ENCODE assay signal across 8 mouse cellular contexts in the genomic region with DNA sequence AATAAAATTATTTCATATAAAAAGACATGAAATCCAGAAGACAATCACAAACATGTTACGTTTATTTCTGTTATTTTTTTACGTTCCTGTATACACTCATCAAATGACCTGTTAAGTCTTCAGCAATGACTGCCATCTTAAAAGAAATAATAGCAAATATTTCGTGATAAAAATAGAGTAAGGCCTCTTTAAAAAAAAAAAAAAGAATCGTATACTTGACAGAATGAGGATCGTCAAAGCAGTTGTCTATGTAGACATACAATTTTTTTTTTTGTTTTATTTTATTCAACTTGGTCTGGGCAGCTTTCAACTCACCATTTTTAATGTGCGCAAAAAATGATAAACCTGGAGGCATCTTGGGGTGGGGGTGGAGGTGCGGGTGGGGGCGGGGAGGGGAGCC. TPM values are rescaled to one million over a fixed set of nuclear protein-coding genes. Genes with fewer than 3 reads are reported as not detected.
DNase-seq lines count a peak whose midpoint lies in the region; ATAC-seq and TF ChIP-seq lines count a peak whose summit lies in the region.

No protein-coding gene starts in this region.

- H3K79me2 ChIP-seq in liver, adult 2 months (ENCODE audit: control insufficient read depth, insufficient read depth, low read length), result peaks cover 5% of the 10 kb centered on the region; the same call in 1 of the 2 replicates
- H3K79me2 ChIP-seq in myocyte (ENCODE audit: control insufficient read depth, insufficient read depth), result peaks cover 51% of the 10 kb centered on the region

- no peaks in the 10 kb centered on the region for H3K27me3 ChIP-seq in liver, adult 2 months (ENCODE audit: control insufficient read depth, insufficient read depth, low read length)
- no peaks in the 10 kb centered on the region for H3K27me3 ChIP-seq in embryonic facial prominence, embryonic 11.5 days (ENCODE audit: control insufficient read depth, insufficient read depth, low read length)
- H3K27me3 ChIP-seq in intestine, embryonic 14.5 days (replicated peaks; ENCODE audit: control insufficient read depth, insufficient read depth, low read length), result no peaks in the 10 kb centered on the region
- H3K27me3 ChIP-seq in myocyte (ENCODE audit: control insufficient read depth, insufficient read depth, insufficient read length), result no peaks in the 10 kb centered on the region

- H3K4me1 ChIP-seq in liver, adult 2 months (ENCODE audit: control insufficient read depth, insufficient read depth, low read length), result peaks cover 4% of the 10 kb centered on the region
- H3K4me1 ChIP-seq in embryonic facial prominence, embryonic 11.5 days (ENCODE audit: control insufficient read depth, insufficient read depth, low read length), result no peaks in the 10 kb centered on the region
- no peaks in the 10 kb centered on the region; the same call in 1 of the 2 replicates for H3K4me1 ChIP-seq in intestine, embryonic 14.5 days (replicated peaks; ENCODE audit: control insufficient read depth, insufficient read depth, low read length)

- H3ac ChIP-seq in myocyte (ENCODE audit: control insufficient read depth, insufficient read length), result peak overlapping the region; percentile 85

- H3K4me2 ChIP-seq in embryonic facial prominence, embryonic 11.5 days (ENCODE audit: low read depth, low read length), result peak overlapping the region; percentile 60
- H3K4me2 ChIP-seq in intestine, embryonic 14.5 days (ENCODE audit: low read length), result peak overlapping the region; percentile 53
- peak overlapping the region; percentile 93 for H3K4me2 ChIP-seq in myocyte (ENCODE audit: low read depth)

- TF ChIP-seq POLR2A in liver, adult 2 months (IDR thresholded peaks at IDR 0.05; ENCODE audit: extremely low read depth, insufficient read depth, low read length), result no peak
- no peak for TF ChIP-seq POLR2A in myocyte (IDR thresholded peaks at IDR 0.05; ENCODE audit: insufficient read length, low read depth)

- no peak for TF ChIP-seq CTCF in liver, adult 2 months (IDR thresholded peaks at IDR 0.05; ENCODE audit: low read depth, low read length)

- H3K27ac ChIP-seq in liver, adult 2 months (replicated peaks; ENCODE audit: insufficient read depth, low read depth, low read length), result peak overlapping the region; percentile 95; the same call in 1 of the 2 replicates
- H3K27ac ChIP-seq in embryonic facial prominence, embryonic 11.5 days (replicated peaks; ENCODE audit: low read depth, low read length), result peak overlapping the region; percentile 95; the same call in 1 of the 2 replicates
- H3K27ac ChIP-seq in intestine, embryonic 14.5 days (ENCODE audit: low read depth), result peak overlapping the region; percentile 96

- WGBS in liver, adult 2 months, result 15% methylated on average over 8 of the region's 8 CpGs
- 22% methylated on average over 8 of the region's 8 CpGs for WGBS in embryonic facial prominence, embryonic 11.5 days
- 19% methylated on average over 8 of the region's 8 CpGs for WGBS in intestine, embryonic 14.5 days

- peak overlapping the region; percentile 98 for H3K4me3 ChIP-seq in liver, adult 2 months (ENCODE audit: insufficient read depth, low read depth, low read length)
- H3K4me3 ChIP-seq in embryonic facial prominence, embryonic 11.5 days (ENCODE audit: low read depth, low read length), result peak overlapping the region; percentile 96
- H3K4me3 ChIP-seq in intestine, embryonic 14.5 days (ENCODE audit: low read depth, low read length), result peak overlapping the region; percentile 94
- peak overlapping the region; percentile 45 for H3K4me3 ChIP-seq in myocyte

- peak overlapping the region; percentile 99 for H3K9ac ChIP-seq in liver, adult 2 months (ENCODE audit: low read depth, low read length)
- H3K9ac ChIP-seq in embryonic facial prominence, embryonic 11.5 days (replicated peaks; ENCODE audit: low read length), result peak overlapping the region; percentile 93
- peak overlapping the region; percentile 92 for H3K9ac ChIP-seq in intestine, embryonic 14.5 days (ENCODE audit: low read length)

- H3K9me3 ChIP-seq in embryonic facial prominence, embryonic 11.5 days (replicated peaks; ENCODE audit: control insufficient read depth, low read length), result no peaks in the 10 kb centered on the region
- H3K9me3 ChIP-seq in intestine, embryonic 14.5 days (ENCODE audit: control insufficient read depth, low read length), result no peaks in the 10 kb centered on the region

- no peak for ATAC-seq in embryonic facial prominence, embryonic 11.5 days (replicated peaks; ENCODE audit: insufficient number of reproducible peaks, low FRiP score, low TSS enrichment, low read depth)
- no peak for ATAC-seq in intestine, embryonic 14.5 days (replicated peaks; ENCODE audit: low FRiP score, low TSS enrichment, low read depth)

- no peak for DNase-seq in liver, adult 2 months (ENCODE audit: extremely low read depth, low read depth, low spot score)
- DNase-seq in liver, result no peak
- no peak for DNase-seq in embryonic facial prominence, embryonic 11.5 days (ENCODE audit: low spot score)
- no peak for DNase-seq in intestine, embryonic 14.5 days (ENCODE audit: low spot score)
- no peak for DNase-seq in adipocyte (ENCODE audit: low spot score)
- no peak for DNase-seq in frontal cortex, postnatal 36 days (ENCODE audit: low spot score in 2 of 2)
- DNase-seq in urinary bladder, postnatal 14 days (ENCODE audit: low spot score), result no peak

- no peaks in the 10 kb centered on the region for H3K36me3 ChIP-seq in liver, adult 2 months (ENCODE audit: control insufficient read depth, insufficient read depth, low read length)
- H3K36me3 ChIP-seq in embryonic facial prominence, embryonic 11.5 days (replicated peaks; ENCODE audit: control insufficient read depth, insufficient read depth, low read depth, low read length), result no peaks in the 10 kb centered on the region
- H3K36me3 ChIP-seq in intestine, embryonic 14.5 days (ENCODE audit: control insufficient read depth, insufficient read depth, low read length), result peaks cover 11% of the 10 kb centered on the region; the same call in 1 of the 2 replicates
- H3K36me3 ChIP-seq in myocyte (ENCODE audit: control insufficient read depth, insufficient read depth), result no peaks in the 10 kb centered on the region

TF ChIP-seq in myocyte, 11 proteins besides CTCF, POLR2A, EP300 and RAD21:
- no peak for TF ChIP-seq E2F4 (IDR thresholded peaks at IDR 0.05; ENCODE audit: insufficient read depth)
- no peak for TF ChIP-seq SRF (IDR thresholded peaks at IDR 0.05; ENCODE audit: control insufficient read depth, insufficient read length, low read depth)
- no peak for TF ChIP-seq USF1 (IDR thresholded peaks at IDR 0.05; ENCODE audit: low read depth)
- no peak for TF ChIP-seq REST (IDR thresholded peaks at IDR 0.05; ENCODE audit: insufficient read depth, insufficient read length)
- no peak for TF ChIP-seq TCF12 (IDR thresholded peaks at IDR 0.05; ENCODE audit: insufficient read depth, poor library complexity, severe bottlenecking)
- no peak for TF ChIP-seq MAX (IDR thresholded peaks at IDR 0.05; ENCODE audit: low read depth)
- no peak for TF ChIP-seq MYOD1 (IDR thresholded peaks at IDR 0.05; ENCODE audit: control insufficient read depth in 1 of 3, insufficient read length in 2 of 3, low read depth in 2 of 3)
- TF ChIP-seq POLR2AphosphoS2 (IDR thresholded peaks at IDR 0.05; ENCODE audit: insufficient read length, low read depth), result no peak
- TF ChIP-seq CEBPB (IDR thresholded peaks at IDR 0.05; ENCODE audit: insufficient read depth, poor library complexity, severe bottlenecking), result no peak
- TF ChIP-seq TCF3 (IDR thresholded peaks at IDR 0.05; ENCODE audit: insufficient read length, low read depth), result no peak
- no peak for TF ChIP-seq MYOG (IDR thresholded peaks at IDR 0.05; ENCODE audit: control insufficient read depth in 1 of 3, insufficient read depth in 1 of 3, insufficient read length in 2 of 3, low read depth in 2 of 3)

RNA-seq across cellular contexts. Expression of gene Pja2, which starts 0.8 kb away (rescaled TPM):
- total RNA-seq in liver, adult 2 months (2014; rRNA removed), result 20.1 and 21.6 TPM in 2 replicates
- 5.4 and 5.5 TPM in 2 replicates for polyA plus RNA-seq in liver, adult 2 months (2012; rRNA removed)
- polyA plus RNA-seq in embryonic facial prominence, embryonic 11.5 days (2014; fragmentation: Nextera tagmentation; extraction: Ambion mirVana), result 71.5 and 75.8 TPM in 2 replicates
- polyA plus RNA-seq in intestine, embryonic 14.5 days (2014; fragmentation: Nextera tagmentation; extraction: Ambion mirVana), result 70.2 and 77.1 TPM in 2 replicates
- polyA plus RNA-seq in myocyte (2012; fragmentation: generic; extraction: Trizol), result 30.3 TPM

Comparison
In these comparisons a context has a peak if more than half of its experiments do, and no peak if none do; other contexts are left out.
1. H3K4me3 ChIP-seq: peak in every context shown above with its lines; median percentile 98 in liver, adult 2 months; 96 in embryonic facial prominence, embryonic 11.5 days; 94 in intestine, embryonic 14.5 days; 45 in myocyte.